Mouse (Mus musculus): ENCODE measurements around the gene Acer3. TPM values are rescaled to one million over a fixed set of nuclear protein-coding genes. Genes with fewer than 3 reads are reported as not detected.
A peak's percentile ranks its signal among the peaks of the same experiment; 100 is the strongest.

Gene Acer3
- total RNA-seq, 4 experiments from 2014 or later, result 7.6 to 13.8 (median 12.4) TPM

DNA sequence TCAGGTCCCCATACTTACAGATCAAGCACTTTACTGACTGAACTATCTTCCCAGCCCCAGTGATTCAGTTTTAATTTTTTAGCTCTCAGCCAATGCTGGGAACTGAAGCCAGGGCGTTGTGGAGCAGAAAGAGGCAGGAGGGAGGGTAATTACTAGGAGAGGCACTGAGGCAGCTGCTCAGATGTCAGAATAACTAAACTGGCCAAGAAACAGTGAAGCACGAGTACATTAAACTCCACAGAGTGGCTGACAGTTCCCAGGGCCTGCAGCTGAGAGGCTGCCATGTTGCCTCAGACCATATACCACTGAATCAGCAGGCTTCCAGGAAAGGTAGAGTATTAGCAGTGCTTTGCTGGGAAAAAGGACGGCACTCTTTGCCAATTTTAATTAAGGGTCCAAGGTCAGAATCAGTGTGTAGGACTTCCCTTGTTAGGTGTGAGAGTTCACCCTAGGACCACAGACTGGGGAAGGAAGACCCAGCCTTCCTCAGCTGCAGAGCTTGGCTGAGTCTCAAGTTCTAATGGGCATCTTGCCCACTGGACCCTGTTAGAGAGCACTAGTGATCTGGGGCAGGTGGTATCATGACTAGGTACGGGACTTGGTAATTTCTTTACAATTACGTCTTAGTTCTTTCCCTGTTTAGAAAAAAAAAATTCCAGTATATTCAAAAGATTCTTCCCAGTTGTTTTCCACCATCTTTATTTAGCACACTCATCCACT, 11.8 kb upstream of the Acer3 start:
- no peak for DNase-seq (ENCODE audit: low spot score)

GRCm38 (mm10) chr7:98331932-98332331, 10.9 kb upstream of the Acer3 start:
- no peak for DNase-seq (ENCODE audit: low spot score)

- DNase-seq (ENCODE audit: low spot score), result no peak
These were observed 9.5 kb upstream of the Acer3 start for GRCm38 (mm10) chr7:98330375-98331002.

GRCm38 (mm10) chr7:98329651-98330374, 8.8 kb upstream of the Acer3 start:
- DNase-seq (ENCODE audit: low spot score), result no peak

DNA sequence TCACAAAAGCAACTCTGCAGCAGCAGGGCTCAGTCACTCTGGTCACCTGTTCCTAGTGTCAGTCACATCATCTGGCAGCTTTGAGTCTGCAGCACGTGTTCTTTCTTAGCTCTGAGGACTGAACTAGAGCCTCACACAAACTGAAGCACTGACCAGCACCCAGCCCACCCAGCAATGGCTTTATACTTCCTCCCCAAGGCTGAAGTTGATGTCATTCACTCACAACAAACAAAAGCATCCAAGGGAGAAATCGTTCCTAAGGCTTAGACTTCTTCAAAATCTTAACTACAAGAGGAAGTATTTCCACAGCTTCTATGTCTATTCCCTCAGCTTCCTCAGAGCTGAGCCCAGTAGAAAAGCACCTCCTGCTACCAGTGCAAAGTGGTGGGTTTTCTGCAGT, 7.3 kb upstream of the Acer3 start:
- no peak for DNase-seq (ENCODE audit: low spot score)

- no peak for DNase-seq (ENCODE audit: low spot score)
These were observed 5.0 kb upstream of the Acer3 start for GRCm38 (mm10) chr7:98326051-98326450.

DNA sequence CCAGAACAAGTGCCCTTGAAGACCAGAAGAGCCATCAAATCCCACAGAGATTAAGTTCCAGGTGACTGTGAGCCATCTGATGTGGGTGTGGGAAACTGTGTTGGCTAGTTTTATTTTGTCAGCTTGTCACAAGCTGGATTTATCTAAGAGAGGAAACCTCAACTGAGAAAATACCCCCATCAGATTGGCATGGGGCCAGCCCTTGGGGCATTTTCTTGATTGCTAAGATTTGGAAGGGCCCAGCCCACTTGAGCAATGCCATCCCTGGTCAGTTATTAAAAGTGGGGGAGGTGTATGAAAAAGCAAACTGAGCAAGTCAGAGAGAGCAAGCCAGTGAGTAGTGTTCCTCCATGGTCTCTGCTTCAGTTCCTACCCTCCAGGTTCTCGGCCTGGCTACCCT, 3.2 kb upstream of the Acer3 start:
- DNase-seq (ENCODE audit: low spot score), result no peak

GRCm38 (mm10) chr7:98323288-98324019, 2.4 kb upstream of the Acer3 start:
- no peak for DNase-seq (ENCODE audit: low spot score)

DNA sequence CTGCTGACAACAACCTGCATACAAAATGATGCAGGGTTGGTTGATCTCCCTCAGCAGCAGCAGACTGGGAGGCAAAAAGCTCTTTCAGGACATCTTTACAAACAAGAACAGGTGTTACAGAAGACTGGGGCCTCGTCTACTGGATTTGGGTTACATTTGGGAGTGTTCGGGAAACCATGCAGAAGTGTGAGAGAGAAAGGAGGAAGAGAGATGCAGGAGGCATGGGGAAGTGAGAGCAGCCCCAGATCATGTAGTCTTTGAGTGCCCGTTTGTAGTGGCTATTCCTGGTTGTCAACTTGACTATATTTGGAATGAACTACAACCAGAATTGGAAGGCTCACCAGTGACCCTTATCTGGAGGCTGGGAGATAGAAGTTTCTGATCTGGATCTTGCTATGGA, 1.4 kb upstream of the Acer3 start:
- no peak for DNase-seq (ENCODE audit: low spot score)

DNA sequence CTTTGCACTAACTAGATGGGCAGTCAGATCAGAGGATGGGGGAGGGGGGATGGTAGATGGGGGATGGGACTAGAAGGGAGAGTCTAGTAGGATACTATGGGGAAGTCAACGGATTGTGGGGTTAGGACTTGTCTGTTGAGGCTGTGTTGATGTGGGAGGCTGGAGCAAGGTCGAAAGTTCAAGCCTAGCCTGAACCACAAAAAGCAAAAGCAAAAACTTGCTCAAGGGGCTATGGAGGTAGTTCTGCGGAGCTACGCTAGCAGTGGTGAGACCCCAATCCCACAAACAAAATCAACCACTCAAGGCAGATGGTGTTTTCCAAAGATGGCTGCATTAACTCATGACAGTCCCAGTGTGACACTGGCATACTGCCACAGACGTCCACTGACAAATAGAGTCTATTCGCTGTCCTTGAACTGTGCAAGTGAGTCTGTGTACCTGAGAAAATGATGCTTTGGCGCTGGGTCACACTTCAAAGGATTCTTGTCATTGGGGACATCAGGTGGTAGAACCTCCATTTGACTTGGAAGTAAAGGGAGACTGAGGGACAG, 927 bp downstream of the Acer3 start:
- DNase-seq (ENCODE audit: low spot score), result no peak

GRCm38 (mm10) chr7:98316568-98316967, 4.4 kb downstream of the Acer3 start:
- DNase-seq (ENCODE audit: low spot score), result no peak

- DNase-seq (ENCODE audit: low spot score), result no peak
These were observed 5.9 kb downstream of the Acer3 start for GRCm38 (mm10) chr7:98315087-98315486.

DNA sequence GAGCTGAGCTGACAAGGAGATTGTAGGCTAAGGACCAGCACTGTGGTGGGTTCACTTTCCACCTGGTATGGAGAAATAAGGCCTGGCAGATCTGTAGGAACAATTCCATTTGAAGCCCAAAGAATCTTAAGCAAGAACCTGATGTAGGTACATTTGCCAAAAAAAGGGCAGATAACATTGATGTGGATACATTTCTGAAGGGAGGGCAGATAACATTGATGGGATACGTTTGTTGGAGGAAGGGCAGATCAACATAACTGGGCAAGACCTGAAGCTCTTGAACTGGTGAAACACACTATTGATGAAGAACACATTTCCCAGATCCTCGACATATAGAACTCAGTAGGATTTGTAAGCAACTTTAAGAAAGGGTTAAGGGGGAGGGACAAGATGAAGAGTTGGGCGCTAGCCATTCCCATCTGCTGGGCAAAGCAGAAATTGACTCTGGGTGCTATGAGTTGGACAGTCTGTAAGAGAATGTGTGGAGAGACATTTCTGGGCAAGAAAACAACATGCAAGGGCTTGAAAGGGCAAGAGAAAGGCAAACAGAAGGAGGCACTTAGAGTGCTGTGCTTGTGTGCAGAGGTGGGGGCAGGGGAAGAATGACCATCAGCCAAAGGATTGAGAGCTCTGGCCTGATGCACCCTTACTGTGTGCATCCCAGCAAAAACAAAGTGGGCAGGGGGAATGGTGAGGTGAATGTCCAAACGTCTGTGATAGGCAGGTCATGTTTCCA, 8.7 kb downstream of the Acer3 start:
- DNase-seq (ENCODE audit: low spot score), result no peak

- DNase-seq (ENCODE audit: low spot score), result no peak
These were observed 10.7 kb downstream of the Acer3 start for GRCm38 (mm10) chr7:98310266-98310665.

DNA sequence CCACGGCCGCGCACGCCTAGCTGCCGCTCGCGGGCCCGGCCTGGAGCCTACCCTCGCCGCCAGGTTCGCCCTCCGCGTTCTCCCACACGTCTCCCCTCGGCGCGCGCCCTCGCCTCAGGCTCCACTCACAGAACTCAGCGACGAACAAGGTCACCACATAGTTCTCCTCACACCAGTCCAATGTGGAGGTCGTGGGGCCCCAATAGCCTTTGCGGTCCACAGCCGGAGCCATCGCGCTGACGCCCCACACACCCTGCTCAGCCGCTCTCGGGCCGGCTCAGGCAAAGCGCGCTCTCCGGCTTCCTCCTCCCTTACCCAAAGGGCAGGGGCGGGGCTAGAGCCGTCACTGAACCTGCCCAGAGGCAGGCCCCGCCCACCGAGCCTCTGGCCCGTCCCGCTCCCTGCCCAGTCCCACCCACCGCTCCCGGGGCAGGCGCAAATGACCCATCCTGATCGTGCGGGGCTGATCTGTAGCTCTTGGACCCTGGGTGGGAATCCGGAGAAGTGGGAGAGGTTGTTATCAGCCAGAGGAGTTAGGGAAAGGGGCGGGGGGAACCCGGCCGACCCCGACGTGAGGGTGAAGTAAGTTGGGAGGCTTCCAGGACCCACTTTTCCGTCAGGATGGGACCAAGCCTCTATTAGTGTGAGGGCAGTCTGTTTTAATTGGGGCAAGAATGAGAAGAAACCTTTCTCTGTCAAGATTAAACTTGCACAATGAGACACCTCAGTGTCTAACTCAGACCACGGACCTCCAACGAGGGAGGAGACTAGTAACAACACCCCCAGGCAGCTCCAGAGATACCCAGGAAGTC, 11.6 kb downstream of the Acer3 start:
- DNase-seq (ENCODE audit: low spot score), result peak; percentile 90

GRCm38 (mm10) chr7:98308607-98309218, 12.3 kb downstream of the Acer3 start:
- peak; percentile 21 for DNase-seq (ENCODE audit: low spot score)

DNA sequence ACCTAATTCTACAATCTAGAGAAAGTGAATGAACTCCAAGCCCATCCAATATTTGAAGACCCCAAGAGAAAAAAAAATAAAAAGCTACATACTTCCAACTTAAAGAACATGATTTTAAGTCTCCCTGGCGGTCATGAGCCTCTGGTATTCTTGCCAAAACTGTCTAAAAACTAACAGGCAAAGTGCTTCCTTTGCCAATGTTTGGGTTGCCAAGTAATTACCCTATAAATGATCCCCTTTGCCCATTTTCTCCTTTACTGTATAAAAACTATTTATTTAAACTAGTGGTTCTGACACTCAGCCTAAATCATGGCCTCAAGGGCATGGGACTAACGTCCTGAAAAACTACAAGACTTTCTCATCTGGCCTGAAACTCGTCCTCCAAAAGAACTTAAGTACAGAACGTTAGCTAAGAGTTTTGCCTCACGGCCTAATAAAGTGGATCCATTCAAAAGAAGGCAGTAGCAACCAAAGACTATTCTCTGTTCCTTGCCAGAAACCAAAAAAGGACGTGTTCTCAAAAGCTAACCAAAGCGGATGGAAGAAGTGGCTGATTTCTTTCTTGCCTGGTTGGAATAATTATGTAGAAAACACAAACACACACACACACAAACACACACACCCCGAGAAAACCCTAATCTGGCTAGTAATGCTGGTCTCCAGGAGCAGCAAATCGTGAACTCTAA, 12.9 kb downstream of the Acer3 start:
- no peak for DNase-seq (ENCODE audit: low spot score)

DNA sequence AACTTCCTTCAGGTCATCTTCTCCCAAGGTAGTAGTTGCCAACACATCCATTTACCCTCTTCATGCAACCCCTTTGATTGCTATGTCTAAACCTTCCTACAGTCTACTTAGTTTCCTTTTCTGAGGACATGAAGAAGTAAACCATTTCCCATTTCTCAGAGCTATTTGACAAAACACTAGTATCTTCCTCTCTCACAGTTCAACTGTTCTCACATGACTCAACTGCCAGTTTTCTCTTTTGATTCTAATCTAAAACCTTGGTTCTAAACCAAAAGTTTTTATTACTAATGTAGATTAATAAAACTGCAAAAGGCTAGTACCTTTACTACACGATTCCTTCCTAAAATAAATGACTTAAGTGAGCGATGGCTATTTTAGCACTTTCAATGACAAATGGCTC, 13.6 kb downstream of the Acer3 start:
- no peak for DNase-seq (ENCODE audit: low spot score)

DNA sequence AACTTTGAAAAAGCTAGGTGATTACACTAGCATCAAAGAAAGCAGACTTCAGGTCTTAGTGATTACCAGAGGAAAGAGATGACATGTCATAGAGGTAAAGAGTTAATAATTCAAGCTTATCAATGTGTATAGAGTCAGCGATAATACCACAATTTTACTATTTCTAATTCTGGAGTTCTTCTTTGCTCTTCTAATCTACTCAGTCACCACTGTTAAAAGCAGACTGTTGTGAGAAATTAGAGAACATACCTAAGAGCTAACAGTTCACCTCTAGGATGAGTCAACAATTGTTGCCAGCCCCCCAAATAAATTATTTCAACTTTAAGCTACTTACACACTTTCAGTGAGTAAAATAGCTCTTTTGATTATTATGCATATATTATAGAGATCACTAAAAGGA, 28.1 kb downstream of the Acer3 start:
- DNase-seq (ENCODE audit: low spot score), result no peak
